Mouse (Mus musculus) R1 (cell line): ENCODE data around the gene Arf1.
"Not testable (repeated sequence)": the region's sequence is repeated elsewhere in the genome, so short reads cannot be mapped to it uniquely, and the experiment has no call there.

ENCODE experiments used
- DNase-seq: peaks from one replicate; pipeline ENCODE4 v3.0.0-alpha.2; 2018; ENCODE audit warnings: low read depth, low spot score

The Arf1 gene

DNA sequence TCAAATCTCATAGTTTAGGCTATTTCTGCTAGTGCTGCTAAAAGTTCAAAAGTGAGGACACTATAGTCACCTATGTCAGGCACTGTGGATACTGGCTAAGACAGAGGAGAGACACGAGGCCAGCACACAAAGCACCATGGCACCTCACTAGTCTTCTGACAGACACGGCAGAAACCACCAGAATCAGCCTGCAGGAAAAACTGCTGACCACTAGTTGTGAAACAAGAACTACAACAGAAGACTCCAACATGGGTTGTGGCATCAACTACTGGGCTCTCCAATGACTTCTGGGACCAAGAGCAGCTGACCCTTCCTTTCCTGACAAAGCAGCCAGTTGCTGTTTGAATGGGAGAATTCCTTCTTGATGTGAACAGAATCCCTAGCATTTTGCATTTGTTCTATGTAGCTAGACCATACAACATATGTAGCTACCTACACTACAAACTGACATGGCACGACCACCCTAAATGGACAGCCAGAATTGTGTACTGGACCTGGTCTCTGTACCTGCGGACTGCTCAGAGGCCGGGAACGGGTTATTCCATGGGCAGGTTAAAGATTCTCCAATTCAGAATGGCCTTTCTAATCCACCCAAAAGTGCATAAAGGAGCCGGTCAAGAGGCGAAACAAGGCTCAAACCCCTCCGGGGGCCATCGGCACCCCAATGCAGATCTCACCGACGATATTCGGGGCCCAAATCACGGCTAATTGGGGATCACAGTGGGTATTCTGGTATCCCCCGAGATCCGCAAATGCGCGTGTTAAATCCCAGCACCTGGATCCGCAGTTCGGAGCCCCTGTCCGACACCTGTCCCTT, 1.1 kb downstream of the Arf1 start:
- DNase-seq: no peak

- no peak for DNase-seq
These were observed 1.8 kb downstream of the Arf1 start for GRCm38 (mm10) chr11:59226251-59226650.

GRCm38 (mm10) chr11:59225167-59225566, 2.9 kb downstream of the Arf1 start:
- DNase-seq: no peak

DNA sequence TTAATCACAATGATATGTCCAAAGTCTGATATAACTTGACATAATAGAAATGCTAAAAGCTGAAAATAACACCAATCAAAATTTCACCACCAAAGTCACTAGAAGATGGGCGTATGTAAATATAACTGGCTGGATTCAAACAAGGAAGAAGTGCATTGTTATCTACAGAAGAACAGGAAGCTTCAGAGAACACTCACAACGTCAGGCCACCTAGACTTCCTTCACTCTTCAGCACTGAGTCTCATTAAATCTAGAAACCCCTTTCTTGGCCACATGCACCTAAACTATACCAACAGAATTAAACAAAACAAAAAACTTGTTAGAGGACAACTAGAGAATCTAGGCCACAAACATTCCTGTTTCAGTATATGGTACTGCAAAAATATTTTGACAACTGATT, 3.6 kb downstream of the Arf1 start:
- no peak for DNase-seq

- no peak for DNase-seq
These were observed 4.0 kb downstream of the Arf1 start for GRCm38 (mm10) chr11:59224025-59224424.

DNA sequence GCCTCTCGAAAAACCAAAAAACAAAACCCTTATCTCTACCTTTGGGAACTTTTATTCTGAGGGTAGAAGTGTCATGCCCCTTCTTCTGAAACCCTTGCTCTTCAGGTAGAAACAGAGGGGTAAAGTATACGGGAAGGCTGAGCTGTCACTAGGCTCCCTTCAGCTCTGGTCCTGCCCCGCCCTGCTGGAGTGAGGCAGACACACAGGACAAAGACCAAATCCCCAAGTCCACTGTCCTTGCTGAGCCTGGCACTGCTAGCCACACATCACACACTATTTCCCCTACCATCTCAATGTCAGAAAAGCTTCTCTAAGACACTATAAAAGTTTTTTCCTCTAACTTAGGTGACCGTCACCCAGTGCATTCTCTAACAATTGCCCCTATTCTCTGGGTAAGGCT, 5.8 kb downstream of the Arf1 start:
- DNase-seq: no peak

DNA sequence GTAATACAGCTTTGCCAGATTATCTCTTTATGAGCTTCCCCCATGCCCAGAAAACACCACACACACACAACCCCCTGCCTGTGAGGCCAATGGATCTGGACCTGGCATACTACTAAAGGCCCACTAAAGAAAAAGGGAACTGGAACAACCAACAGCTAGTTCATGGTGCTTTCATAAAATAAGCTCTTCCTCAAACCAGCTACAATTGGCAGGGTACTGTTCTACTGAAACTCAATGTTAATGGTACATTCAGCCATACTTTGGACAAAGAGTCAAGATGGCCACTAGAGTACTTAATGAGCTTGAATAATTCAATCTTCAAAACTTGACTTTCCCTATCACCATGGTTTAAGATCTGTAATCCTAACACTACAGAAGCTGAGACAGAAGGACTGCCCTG, 6.5 kb downstream of the Arf1 start:
- DNase-seq: no peak

DNA sequence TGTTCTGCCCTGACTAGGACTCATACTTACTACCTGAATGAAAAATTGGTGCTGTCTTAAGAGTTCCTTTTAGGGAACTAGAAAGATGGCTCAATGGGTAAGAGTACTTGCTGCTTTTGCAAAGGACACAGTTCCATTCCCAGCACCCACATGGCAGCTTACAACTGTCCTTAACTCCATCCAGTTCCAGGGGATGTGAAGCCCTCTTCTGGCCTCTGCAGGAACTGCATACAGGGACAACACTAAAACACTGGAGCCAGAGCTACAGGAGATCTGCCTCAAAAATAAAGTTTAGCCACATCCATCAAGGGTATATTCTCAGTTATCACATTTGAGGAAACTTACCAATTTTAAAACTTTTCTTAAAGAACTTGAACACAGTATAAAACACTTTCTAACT, 9.0 kb downstream of the Arf1 start:
- peak; percentile 86 for DNase-seq

DNA sequence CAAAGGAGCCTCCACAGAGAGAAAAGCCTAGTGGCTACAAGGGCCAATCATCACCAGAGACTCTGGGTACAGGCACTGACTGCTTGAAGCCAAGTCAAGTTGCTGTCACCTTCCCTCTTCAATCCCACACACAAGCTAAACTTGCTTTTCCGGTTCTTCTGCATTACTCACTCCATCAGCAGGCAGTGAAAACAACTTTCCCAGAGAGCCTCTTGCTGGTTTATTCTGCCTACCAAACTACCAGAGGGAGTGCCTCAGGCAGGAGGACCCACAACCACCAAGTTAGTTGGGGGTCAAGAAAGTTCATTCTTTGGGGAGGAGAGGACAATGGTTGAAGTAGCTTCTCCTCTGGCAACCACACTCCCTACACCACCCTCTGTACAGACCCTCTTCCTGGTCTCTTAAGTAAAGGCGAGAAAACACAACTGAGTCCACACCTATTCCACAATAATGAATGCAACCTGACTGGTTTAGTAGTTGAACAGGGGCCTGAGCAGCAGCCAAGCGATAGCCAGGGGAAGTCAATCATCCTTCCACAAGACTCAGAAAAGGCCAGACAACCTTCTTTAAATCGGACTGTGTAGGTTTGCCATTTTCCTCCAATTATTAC, 9.6 kb downstream of the Arf1 start:
- peak; percentile 85 for DNase-seq

DNA sequence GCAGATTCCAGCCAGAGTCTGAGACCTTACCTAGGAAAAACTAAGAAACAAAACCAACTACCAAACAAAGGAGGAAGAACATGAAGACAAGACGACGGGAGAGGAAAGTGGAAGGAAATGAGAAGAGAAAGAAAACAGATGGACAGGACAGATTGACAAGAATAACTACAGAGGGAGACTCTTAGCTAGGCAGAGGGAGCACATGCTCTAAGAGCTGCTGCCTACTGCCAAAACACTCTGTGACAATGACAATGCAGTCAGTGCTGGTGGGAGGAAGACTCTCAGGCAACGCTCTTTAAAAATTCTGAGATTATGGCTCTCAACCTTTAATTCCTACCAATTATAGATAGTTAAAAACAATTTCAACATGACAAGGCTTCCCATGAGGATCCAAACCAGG, 11.1 kb downstream of the Arf1 start:
- DNase-seq: no peak

DNA sequence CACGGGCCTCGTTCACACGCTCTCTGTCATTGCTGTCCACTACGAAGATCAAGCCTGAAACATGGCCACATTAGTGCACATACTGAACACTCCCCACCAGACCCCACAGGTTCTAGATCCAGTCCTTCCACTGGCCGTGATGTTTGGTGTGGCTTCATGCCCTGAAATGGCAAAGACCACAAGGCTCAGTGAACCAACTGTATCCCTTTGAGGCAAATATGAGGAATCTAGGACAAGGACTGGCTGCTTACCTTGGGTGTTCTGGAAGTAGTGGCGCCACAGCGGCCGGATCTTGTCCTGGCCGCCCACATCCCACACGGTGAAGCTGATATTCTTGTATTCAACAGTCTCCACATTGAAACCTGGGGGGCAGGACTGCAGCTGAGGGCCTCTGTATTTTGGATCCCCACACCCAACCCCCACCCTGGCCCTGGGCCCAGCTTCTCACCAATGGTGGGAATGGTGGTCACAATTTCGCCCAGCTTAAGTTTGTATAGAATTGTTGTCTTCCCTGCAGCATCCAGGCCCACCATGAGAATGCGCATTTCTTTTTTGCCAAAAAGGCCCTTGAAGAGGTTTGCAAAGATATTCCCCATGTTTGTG, 15.1 kb downstream of the Arf1 start:
- no peak for DNase-seq

DNA sequence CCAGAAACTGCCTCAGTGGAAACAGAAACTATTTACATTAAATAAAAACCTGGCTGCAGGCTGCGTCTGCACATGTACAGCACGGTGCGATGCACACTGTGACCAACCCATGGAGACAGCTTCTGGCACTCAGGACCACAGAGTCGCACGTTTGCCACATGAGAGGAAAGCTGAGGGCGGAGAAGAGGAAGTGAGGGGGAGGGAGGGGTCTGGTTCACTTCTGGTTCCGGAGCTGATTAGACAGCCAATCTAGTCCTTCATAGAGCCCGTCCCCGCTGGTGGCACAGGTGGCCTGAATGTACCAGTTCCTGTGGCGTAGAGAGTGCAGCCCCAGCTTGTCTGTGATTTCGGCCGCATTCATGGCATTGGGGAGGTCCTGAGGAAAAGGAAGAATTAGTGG, 15.8 kb downstream of the Arf1 start:
- DNase-seq: not testable (repeated sequence)

- not testable (repeated sequence) for DNase-seq
These were observed 16.5 kb downstream of the Arf1 start for GRCm38 (mm10) chr11:59211561-59211960.

GRCm38 (mm10) chr11:59210020-59210419, 18.1 kb downstream of the Arf1 start:
- no peak for DNase-seq

DNA sequence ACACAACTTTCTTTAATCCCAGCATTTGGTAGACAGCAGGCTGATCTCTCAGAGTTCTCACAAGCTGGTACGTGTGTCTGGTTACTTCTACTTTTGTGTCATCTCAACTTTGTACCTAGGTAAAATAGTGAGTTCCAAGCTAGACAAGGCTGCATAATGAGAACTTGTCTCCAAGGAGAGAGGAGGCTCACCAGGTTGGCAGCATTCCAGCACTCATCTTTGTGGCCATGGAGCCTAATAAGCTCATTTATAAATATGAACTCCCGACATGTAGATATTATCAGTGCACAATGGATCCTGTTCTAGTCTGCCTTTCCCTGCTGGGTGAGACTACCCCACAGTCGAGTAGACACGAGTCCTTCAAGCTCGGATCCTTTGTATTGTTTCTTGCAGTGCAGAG, 18.5 kb downstream of the Arf1 start:
- DNase-seq: no peak

DNA sequence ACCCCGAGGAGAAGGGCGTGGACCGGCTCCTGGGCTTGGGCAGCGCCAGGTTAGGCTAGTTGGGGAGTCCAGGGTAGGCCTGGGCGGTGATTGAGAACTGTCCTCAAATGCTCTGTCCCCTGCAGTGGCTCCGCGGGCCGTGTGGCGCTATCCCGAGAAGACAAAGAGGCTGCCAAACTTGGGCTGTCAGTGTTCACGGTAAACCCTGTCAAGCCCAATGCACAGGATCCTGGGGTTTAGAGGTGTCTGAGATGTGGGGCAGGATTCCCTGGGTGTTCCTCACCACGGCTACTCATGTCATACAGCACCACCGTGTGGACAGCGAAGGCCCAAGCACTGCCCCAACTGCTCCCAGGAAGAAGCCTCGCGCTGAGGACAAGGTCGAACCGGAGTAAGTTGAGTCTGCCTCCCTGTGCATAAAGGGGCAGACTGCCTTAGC, 19.0 kb downstream of the Arf1 start:
- peak; percentile 74 for DNase-seq

- peak; percentile 94 for DNase-seq
These were observed 19.8 kb downstream of the Arf1 start, which contains the start of gene 2310033P09Rik for GRCm38 (mm10) chr11:59208153-59208831. 2310033P09Rik (plus strand) TSS chr11:59208321.

GRCm38 (mm10) chr11:59202081-59202995, 25.7 kb downstream of the Arf1 start, which contains the start of gene Mrpl55:
Mrpl55 (plus strand) TSS chr11:59202486.
- DNase-seq: peak; percentile 89

DNA sequence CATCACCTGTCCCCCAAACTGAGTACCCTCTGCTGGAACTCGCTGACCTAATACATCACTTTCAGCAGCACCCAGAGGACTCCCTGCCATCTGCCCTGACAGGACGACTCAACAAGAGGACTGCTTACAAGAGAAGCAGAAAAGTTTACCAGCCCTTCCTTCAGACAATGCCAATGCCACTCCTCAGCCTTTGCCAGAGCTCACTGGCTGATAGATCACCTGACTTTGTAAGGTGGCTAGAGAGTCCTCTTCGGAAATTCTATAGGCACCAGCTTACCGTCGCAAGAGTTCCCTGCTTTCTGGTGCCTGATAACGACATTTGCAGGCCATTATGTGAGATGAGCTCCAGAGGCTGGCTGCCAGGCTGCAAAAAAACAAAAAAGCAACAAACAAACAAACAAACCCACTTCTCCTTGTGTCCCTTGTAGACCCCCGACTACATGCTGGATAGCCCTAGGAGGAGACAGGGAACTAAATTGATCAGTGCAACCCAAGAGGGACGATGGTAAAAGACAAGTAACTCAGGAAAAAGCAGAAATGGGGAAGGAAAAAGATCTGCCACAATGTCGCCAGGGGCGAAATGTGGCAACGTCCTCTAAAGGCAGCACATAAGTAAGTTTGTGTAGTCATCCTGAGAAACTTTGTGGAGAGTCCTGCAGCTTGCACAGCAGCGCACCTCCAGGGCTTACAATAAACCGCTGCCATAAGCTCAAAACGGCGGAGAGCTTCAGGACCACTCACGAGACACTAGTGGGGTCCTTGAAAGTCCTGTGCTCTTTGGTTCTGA, 26.7 kb downstream of the Arf1 start:
- no peak for DNase-seq

DNA sequence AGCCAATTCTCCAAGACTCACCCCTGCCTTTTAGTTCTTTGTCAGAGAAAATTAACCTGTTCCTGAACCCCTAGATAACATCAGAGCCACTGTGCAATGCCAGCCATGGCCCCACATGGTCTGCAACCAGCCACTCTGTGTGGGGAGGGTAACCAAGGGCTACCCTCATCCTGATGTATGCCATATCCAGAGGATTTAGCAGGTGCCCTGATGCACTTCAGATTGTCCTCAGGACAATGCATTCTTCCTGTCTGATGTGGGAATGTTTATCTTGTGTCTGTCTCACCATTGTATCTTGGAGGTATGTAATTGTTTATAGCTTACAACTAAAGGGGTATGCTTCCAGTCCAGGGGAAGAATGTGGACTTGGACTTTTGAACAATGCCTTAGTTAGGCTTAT, 31.8 kb downstream of the Arf1 start:
- DNase-seq: no peak
